Mouse (Mus musculus) frontal cortex, postnatal 10 days (tissue): ENCODE measurements around the gene Coro2a.
"Not testable (repeated sequence)": the region's sequence is repeated elsewhere in the genome, so short reads cannot be mapped to it uniquely, and the experiment has no call there.

Source experiments
- DNase-seq, 2 experiments: peaks; one replicate each; pipeline ENCODE4 v3.0.0; 2022; ENCODE audit warnings: low spot score in 2 of 2, mixed read lengths in 1 of 2

Gene Coro2a

GRCm38 (mm10) chr4:46601844-46602423 is at the start of gene Coro2a:
Gene Coro2a, minus strand, starts transcription at chr4:46602202.
- DNase-seq, result peak; percentile 63 to 82

DNA sequence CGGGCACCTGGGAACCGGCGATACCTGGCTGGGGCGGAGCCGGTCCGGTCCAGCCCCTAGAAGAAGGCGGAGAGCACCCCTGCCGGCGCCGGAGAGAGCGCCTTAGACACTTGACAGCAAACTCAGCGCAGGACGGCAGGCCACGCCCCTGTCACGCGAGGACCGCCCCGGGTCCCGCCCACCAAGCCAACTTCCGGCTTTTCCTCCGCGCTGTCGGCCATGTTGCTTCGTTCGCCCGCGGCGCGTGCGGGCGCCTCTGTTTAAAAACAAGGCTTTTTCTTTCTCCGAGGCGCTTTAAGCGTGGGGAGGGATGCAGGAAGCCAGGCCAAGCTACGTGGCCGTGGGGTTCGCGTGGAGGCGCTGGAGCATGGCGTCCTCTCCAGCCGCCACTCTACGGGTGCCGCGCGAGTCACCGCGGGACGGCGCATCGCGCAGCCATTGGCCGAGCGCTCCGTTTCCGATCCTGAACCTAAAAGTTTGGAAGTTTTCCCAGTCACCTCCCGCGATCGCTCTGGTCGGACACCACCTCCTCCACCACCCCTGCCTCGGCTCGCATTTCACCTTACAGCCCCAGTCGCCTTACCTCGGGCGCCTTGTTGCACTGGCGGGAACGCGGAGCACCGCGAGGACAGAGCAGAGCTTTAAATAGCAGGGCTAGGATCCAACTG is 48.2 kb upstream of the Coro2a start, which contains the start of gene Tbc1d2:
Tbc1d2 (minus strand) TSS at position 124 of the 668 bp plus-strand sequence.
- peak; percentile 81 to 91 for DNase-seq

- DNase-seq, result no peak
Measured at GRCm38 (mm10) chr4:46649161-46649560, 47.2 kb upstream of the Coro2a start.

DNA sequence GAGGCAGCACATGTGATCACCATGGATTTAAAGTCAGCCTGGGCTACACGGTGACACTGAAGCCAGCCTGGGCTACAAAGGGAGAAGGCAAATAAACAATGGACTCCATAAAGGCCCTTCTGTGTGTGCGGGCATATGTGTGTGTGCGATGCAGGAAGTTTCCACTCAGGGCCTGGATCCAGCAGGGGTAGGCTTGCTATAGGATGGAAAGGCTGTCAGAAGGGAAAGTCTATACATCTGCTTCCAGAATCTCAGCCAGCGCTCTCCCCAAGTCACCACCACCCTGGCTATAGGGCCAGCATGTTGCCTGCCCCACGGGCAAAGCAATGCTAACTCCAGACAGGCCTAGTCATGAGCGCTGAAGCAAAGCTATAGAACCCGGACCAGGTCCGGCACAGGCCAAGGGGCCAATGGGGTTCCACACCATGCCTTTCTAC is 41.7 kb upstream of the Coro2a start:
- no peak for DNase-seq

GRCm38 (mm10) chr4:46642924-46643675 is 41.1 kb upstream of the Coro2a start:
- no peak for DNase-seq

DNA sequence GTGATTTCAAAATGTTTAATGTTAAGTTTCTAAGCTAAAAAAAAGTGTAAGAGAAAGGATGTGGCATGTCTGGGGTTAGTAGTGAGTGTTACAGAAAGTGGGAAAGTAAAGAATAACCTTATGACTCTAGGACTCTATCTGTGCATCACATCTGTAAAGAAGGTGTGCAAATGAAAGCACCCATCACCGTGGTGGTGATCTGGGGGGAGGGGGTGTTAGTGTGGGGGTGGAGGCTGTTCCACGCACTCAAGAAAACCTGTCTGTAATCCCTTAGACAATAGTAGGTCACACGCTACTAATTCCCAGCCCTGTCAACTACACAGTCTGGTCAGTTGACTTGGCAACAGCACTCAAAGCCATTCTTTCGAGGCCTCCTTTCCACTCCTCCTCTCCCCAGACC is 39.3 kb upstream of the Coro2a start:
- DNase-seq, result no peak

DNA sequence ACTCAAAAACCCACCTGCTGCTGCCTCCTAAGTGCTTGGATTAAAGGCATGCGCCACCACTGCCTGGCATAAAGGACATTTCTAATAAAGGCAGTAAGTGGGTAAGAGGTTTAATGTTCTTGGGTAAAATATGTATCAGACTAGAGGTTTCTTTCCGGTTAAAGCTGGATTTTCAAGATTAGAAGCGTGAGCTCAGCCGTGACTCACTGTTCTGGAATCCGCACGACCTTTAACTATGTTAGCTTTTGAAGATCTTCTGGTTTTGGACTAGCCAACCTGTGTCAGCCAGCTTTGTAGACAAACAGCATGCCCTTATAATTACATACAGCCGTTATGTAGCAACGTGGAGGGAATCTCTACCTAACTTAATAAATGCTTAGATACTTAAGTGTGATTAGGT is 37.9 kb upstream of the Coro2a start:
- DNase-seq, result no peak

- not testable (repeated sequence) for DNase-seq
Measured at GRCm38 (mm10) chr4:46637250-46637649, 35.2 kb upstream of the Coro2a start.

GRCm38 (mm10) chr4:46635702-46636430 is 33.9 kb upstream of the Coro2a start:
- DNase-seq, result no peak

GRCm38 (mm10) chr4:46634881-46635280 is 32.9 kb upstream of the Coro2a start:
- no peak for DNase-seq

- not testable (repeated sequence) for DNase-seq
Measured at GRCm38 (mm10) chr4:46633565-46633964, 31.6 kb upstream of the Coro2a start.

DNA sequence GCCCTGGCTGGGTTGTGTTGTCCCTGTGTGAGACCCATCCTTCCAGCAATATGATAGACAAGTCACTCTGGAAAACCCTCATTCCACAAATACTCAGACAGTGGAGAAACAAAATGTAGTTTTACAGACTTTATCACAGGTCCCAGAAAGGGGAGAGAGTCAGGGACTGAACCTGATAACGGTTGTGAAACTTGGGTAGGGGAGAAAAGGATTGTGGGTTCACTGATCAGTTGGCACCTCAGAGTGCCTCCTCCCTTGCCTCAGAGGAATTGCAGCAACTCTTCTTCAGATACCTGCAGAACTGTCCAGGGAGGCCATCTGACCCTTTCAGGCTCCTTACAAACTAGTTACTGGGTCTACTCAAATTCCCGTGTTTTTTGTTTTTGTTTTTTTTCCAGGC is 30.5 kb upstream of the Coro2a start:
- DNase-seq, result no peak

GRCm38 (mm10) chr4:46630390-46630789 is 28.4 kb upstream of the Coro2a start:
- no peak for DNase-seq

- DNase-seq, result no peak
Measured at GRCm38 (mm10) chr4:46628873-46629272, 26.9 kb upstream of the Coro2a start.

- no peak for DNase-seq
Measured at GRCm38 (mm10) chr4:46628081-46628480, 26.1 kb upstream of the Coro2a start.

- DNase-seq, result no peak
Measured at GRCm38 (mm10) chr4:46625101-46625500, 23.1 kb upstream of the Coro2a start.

DNA sequence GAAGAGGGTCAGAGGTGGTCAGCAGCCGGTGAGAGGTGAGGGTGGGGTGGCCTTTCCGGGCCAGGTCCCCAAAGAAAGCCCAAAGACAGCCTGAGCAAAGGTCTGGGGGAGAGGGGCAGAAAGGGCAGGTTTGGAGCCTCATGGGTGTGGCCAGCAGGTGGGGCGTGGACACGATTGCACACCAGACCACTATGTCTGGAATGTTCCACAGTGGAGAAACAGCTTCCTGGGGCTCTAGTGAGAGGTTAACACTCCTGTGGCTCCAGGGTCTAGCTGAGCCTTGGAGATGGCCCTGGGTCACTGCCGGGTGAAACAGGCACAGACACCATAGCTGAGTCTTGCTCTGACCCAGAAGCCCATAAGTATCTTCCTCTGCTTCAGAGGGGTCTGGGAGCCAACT is 21.0 kb upstream of the Coro2a start:
- no peak for DNase-seq

- no peak for DNase-seq
Measured at GRCm38 (mm10) chr4:46620946-46621345, 18.9 kb upstream of the Coro2a start.

DNA sequence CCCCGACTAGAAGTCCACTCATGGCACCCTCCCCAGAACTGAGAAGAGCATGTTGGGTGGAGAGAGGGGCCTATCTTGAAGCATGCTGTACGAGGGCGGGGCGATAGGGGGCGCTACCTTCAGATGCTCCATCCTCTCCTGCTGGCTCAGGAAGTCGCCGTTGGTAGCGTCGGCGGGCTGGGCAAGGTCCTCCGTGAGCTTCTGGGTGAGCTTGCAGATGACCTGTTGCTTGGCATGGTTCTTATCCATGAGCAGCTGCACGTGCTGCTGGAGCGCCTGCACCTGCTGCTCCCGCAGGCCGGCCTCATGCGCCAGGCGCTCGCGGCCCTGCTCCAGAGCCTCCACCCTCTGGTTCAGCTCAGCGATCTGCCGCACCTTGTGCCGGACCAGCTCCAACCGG is 18.3 kb upstream of the Coro2a start:
- DNase-seq, result no peak

GRCm38 (mm10) chr4:46618196-46618817 is 16.3 kb upstream of the Coro2a start:
- DNase-seq, result no peak

GRCm38 (mm10) chr4:46617408-46617807 is 15.4 kb upstream of the Coro2a start:
- DNase-seq, result no peak

GRCm38 (mm10) chr4:46614641-46615040 is 12.6 kb upstream of the Coro2a start:
- no peak for DNase-seq
